Mouse (Mus musculus) CD4-positive, CD25-positive, alpha-beta regulatory T cell (primary cell): ENCODE data around the gene Thsd1. TPM values are rescaled to one million over a fixed set of nuclear protein-coding genes. Genes with fewer than 3 reads are reported as not detected.

Experiments
- polyA plus RNA-seq: library from polyadenylated mRNA; unstranded; fragments of 100-300 nt; shearing (Covaris generic); gene quantifications from one replicate; pipeline ENCODE4 v1.2.1, GENCODE M21; 2017

Thsd1 gene
- 0.35 TPM for polyA plus RNA-seq

DNA sequence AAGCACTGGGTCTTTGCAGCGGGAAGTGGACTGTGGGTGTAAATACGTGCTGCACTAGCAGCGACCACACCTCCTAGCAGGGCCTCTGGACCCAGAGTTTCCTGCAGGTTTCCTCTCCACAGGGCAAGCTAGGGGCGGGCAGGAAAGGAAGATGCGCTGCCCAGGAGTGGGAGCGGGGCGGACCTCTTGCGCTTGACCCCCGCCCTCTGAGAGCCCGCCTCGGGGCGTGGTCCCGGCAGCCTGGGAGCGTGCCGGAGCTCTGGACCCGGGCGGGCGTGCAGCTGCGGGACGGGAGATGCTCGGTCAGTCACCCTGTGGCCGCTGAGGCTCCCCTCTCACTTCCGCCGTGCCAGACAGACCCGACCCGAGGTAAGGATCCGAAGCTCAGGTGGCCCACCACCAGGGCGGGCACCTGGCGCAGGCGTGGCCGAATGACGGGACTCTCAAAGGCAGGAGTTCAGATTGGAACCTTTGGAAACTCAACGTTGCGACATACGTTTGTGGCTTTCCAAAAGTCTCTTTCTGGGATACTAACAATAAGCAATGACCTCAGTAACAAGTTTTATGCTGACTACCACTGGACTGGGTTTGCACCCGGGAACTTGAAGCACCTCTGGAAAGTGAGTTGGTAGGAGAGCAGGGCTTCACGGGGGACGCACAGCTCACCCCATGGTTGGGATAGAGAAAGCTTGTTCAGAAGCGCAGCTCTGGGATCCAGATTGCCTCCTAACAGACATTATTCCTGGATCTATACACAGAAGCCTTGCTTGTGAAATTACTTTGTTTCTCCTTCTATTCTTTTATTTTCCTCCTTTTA is at the start of gene Thsd1:
Gene Thsd1, plus strand, starts transcription at position 253 of the 817 bp plus-strand sequence.

GRCm38 (mm10) chr8:22185431-22186397 is 41.4 kb upstream of the Thsd1 start, which contains the start of gene Ckap2:
Gene Ckap2 (minus strand): TSS chr8:22185819.

GRCm38 (mm10) chr8:22192660-22193431 is 34.3 kb upstream of the Thsd1 start, which contains the start of gene Vps36:
Gene Vps36 (plus strand): TSS chr8:22192809.

DNA sequence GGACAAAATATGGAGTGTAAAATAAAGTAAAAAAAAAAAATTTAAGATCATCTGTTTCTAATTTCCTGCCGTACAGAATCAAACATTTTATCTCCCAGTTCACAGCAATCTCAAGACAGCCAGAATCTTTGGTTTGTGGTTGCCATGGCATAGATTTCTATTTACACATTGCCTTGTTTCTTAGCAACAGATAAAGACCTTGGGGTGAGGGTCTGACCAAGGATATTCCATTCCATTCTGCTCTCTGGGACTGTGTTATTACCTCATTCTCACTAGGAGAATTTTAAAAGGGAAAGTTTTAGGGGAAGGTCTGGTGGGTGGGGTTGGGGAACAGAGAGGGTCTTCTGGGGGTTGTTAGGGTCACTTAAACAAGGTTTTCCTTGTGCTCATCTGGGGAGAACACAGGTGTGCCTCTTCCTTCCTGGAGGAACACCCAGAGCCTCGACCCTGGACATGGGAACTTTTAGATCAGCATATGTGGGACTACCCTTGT is 55.9 kb downstream of the Thsd1 start, which contains the start of gene Tpte:
Gene Tpte, plus strand, starts transcription at position 443 of the 493 bp plus-strand sequence.

Other genes with a start within 250 kb of the Thsd1 start
- gene Atp7b, start 167.0 kb upstream of the Thsd1 start, polyA plus RNA-seq = 0.12 TPM
- gene Alg11, start 166.6 kb upstream of the Thsd1 start, polyA plus RNA-seq = 8.4 TPM
- gene Nek5, start 102.3 kb upstream of the Thsd1 start, polyA plus RNA-seq = 0.11 TPM
- gene Nek3, start 60.9 kb upstream of the Thsd1 start, polyA plus RNA-seq = 4.6 TPM
- 2.2 TPM for gene Ckap2, start 41.5 kb upstream of the Thsd1 start, polyA plus RNA-seq
- gene Vps36, start 34.5 kb upstream of the Thsd1 start, polyA plus RNA-seq = 38.0 TPM
- gene Tpte, start 56.1 kb downstream of the Thsd1 start, polyA plus RNA-seq = not detected
- 9.4 TPM for gene Slc25a15, start 171.3 kb downstream of the Thsd1 start, polyA plus RNA-seq
- gene Mrps31, start 184.0 kb downstream of the Thsd1 start, polyA plus RNA-seq = 31.1 TPM